Mouse (Mus musculus) ES-E14 (cell line): ENCODE measurements around the gene Cenpa. TPM values are rescaled to one million over a fixed set of nuclear protein-coding genes. Genes with fewer than 3 reads are reported as not detected.

Experiments
- DNase-seq: peaks from one replicate; pipeline ENCODE4 v3.0.0-alpha.2; 2013; ENCODE audit warnings: low read depth, low spot score
- H3K27ac ChIP-seq: 2 replicates; pipeline ENCODE4 v1.5.1; 2012; ENCODE audit warnings: low read depth, mild to moderate bottlenecking, low read length, moderate library complexity, mixed read lengths; ENCODE audit not compliant: poor library complexity, insufficient read depth, severe bottlenecking
- H3K36me3 ChIP-seq: 2 replicates; pipeline ENCODE4 v1.6.1; 2012; ENCODE audit warnings: mild to moderate bottlenecking, low read length, moderate library complexity, mixed read lengths; ENCODE audit not compliant: control insufficient read depth, poor library complexity, insufficient read depth, severe bottlenecking
- H3K4me1 ChIP-seq, 2 experiments: fragments of 150-350 bp in 1 of 2; sonication (generic) in 1 of 2; 2 replicates each; pipeline ENCODE4 v1.6.1; 2012; ENCODE audit warnings: low read length in 2 of 2, mild to moderate bottlenecking in 1 of 2, mixed read lengths in 1 of 2; ENCODE audit not compliant: control insufficient read depth in 2 of 2, insufficient read depth in 2 of 2, poor library complexity in 1 of 2
- H3K4me3 ChIP-seq, 2 experiments: fragments of 150-350 bp in 1 of 2; sonication (generic) in 1 of 2; 2 replicates each; pipeline ENCODE4 v1.5.1; 2012; ENCODE audit warnings: low read length in 2 of 2, low read depth in 1 of 2, mild to moderate bottlenecking in 1 of 2, mixed read lengths in 1 of 2; ENCODE audit not compliant: insufficient read depth in 1 of 2, poor library complexity in 1 of 2, severe bottlenecking in 1 of 2
- H3K9ac ChIP-seq: 2 replicates; pipeline ENCODE4 v1.6.1; 2012; ENCODE audit warnings: low read depth, mild to moderate bottlenecking, low read length, mixed read lengths; ENCODE audit not compliant: poor library complexity, insufficient read depth, severe bottlenecking
- H3K9me3 ChIP-seq: fragments of 150-350 bp; sonication (generic); 2 replicates; pipeline ENCODE4 v1.6.1; 2012; ENCODE audit warnings: low read depth, mild to moderate bottlenecking, low read length; ENCODE audit not compliant: control insufficient read depth, insufficient read depth
- CHD2 ChIP-seq: IDR thresholded peaks from 2 replicates; pipeline ENCODE4 v1.6.1; 2014; ENCODE audit warnings: mild to moderate bottlenecking, low read depth, low read length, inconsistent platforms
- HCFC1 ChIP-seq: IDR thresholded peaks from 2 replicates; pipeline ENCODE4 v1.6.1; 2012; ENCODE audit warnings: low read length, inconsistent platforms, borderline replicate concordance; ENCODE audit not compliant: insufficient read depth
- MAFK ChIP-seq: IDR thresholded peaks from 2 replicates; pipeline ENCODE4 v1.6.1; 2014; ENCODE audit warnings: mild to moderate bottlenecking, low read depth, low read length, inconsistent platforms; ENCODE audit not compliant: insufficient read depth
- ZC3H11A ChIP-seq: IDR thresholded peaks from 2 replicates; pipeline ENCODE4 v1.6.1; 2012; ENCODE audit warnings: low read depth, mild to moderate bottlenecking, inconsistent platforms, low read length, borderline replicate concordance
- ZNF384 ChIP-seq: IDR thresholded peaks from 2 replicates; pipeline ENCODE4 v1.6.1; 2012; ENCODE audit warnings: low read depth, low read length, inconsistent platforms
- in situ Hi-C, 2 experiments: fragments of 600-800 bp; cut with MboI; formaldehyde crosslinking; loops; one replicate each; pipeline ENCODE4 v1.15.1; 2025; ENCODE audit warnings: low sequenced_read_pairs in 2 of 2, inconsistent platforms in 1 of 2; ENCODE audit not compliant: unreplicated experiment in 2 of 2
- total RNA-seq: library from RNA; depleted of rRNA; stranded (reverse); fragments of 300-350 nt; gene quantifications from 2 replicates; pipeline ENCODE4 v1.2.3, GENCODE M21; 2012

The Cenpa gene
- total RNA-seq, 1 experiment: 102 TPM

- TF ChIP-seq ZNF384 (no peak), ZC3H11A (no peak), MAFK (no peak), HCFC1 (no peak), CHD2 (no peak)
- no peak for DNase-seq
- Histone ChIP-seq H3K9ac (peak overlapping the region; percentile 99), H3K9me3 (no peaks in the 10 kb centered on the region), H3K4me1 (peaks cover 0 to 9% of the 10 kb centered on the region in 2 experiments; a peak in 2 of 4 replicates), H3K36me3 (peaks cover 26% of the 10 kb centered on the region), H3K4me3 (peak overlapping the region; percentile 99), H3K27ac (peak overlapping the region; percentile 82)
- in situ Hi-C loops: no loop called here
Observed at GRCm38 (mm10) chr5:30667215-30667614, 638 bp downstream of the Cenpa start.

GRCm38 (mm10) chr5:30667686-30668085, 1.1 kb downstream of the Cenpa start:
- H3K9ac ChIP-seq: peak overlapping the region; percentile 99
- TF ChIP-seq MAFK: no peak
- TF ChIP-seq HCFC1: no peak
- TF ChIP-seq ZNF384: no peak
- TF ChIP-seq ZC3H11A: no peak
- TF ChIP-seq CHD2: no peak
- DNase-seq: no peak
- no peak overlapping the region for H3K27ac ChIP-seq
- no peaks in the 10 kb centered on the region for H3K9me3 ChIP-seq
- peaks cover 0 to 9% of the 10 kb centered on the region in 2 experiments; a peak in 2 of 4 replicates for H3K4me1 ChIP-seq
- peaks cover 30% of the 10 kb centered on the region for H3K36me3 ChIP-seq
- H3K4me3 ChIP-seq: peak overlapping the region; percentile 99
- in situ Hi-C loops: no loop called here

- H3K36me3 ChIP-seq: peaks cover 41% of the 10 kb centered on the region
- no peak for DNase-seq
- TF ChIP-seq ZNF384 (no peak), ZC3H11A (no peak), CHD2 (no peak), HCFC1 (no peak), MAFK (no peak)
- H3K9me3 ChIP-seq: no peaks in the 10 kb centered on the region
- H3K4me1 ChIP-seq: peaks cover 0 to 11% of the 10 kb centered on the region in 2 experiments; a peak in 2 of 4 replicates
- in situ Hi-C loops: no loop called here
- no peak overlapping the region for H3K27ac ChIP-seq
- H3K9ac ChIP-seq: peak overlapping the region; percentile 23; the same call in 1 of the 2 replicates
- peak overlapping the region; percentile 99 for H3K4me3 ChIP-seq
Observed at GRCm38 (mm10) chr5:30668637-30669495, 2.3 kb downstream of the Cenpa start.

GRCm38 (mm10) chr5:30669496-30669830, 2.9 kb downstream of the Cenpa start:
- no peak for DNase-seq
- Histone ChIP-seq H3K9ac (no peak overlapping the region), H3K4me3 (0 out of 4 replicates have a peak overlapping the region, but pooled peaks of 1 of the 2 experiments have one; percentile 1), H3K27ac (no peak overlapping the region), H3K4me1 (peaks cover 0 to 11% of the 10 kb centered on the region in 2 experiments; a peak in 2 of 4 replicates), H3K36me3 (peaks cover 43% of the 10 kb centered on the region), H3K9me3 (no peaks in the 10 kb centered on the region)
- TF ChIP-seq CHD2: no peak
- no peak for TF ChIP-seq ZC3H11A
- no peak for TF ChIP-seq MAFK
- no peak for TF ChIP-seq ZNF384
- no peak for TF ChIP-seq HCFC1
- in situ Hi-C loops: no loop called here
